Mouse (Mus musculus) cerebellum, adult 9-10 months (tissue): ENCODE measurements around the gene Casp3.

ENCODE experiments used
- DNase-seq: peaks from one replicate; pipeline ENCODE4 v3.0.0; 2022

Casp3 gene

GRCm38 (mm10) chr8:46611557-46611956, 5.5 kb upstream of the Casp3 start:
- DNase-seq: no peak

- no peak for DNase-seq
Observed at GRCm38 (mm10) chr8:46612913-46613312, 4.2 kb upstream of the Casp3 start.

GRCm38 (mm10) chr8:46613377-46613776, 3.7 kb upstream of the Casp3 start:
- DNase-seq: no peak

- peak; percentile 17 for DNase-seq
Observed at GRCm38 (mm10) chr8:46615936-46616335, 1.2 kb upstream of the Casp3 start.

GRCm38 (mm10) chr8:46617690-46618620, 864 bp downstream of the Casp3 start:
- DNase-seq: no peak

- no peak for DNase-seq
Observed at GRCm38 (mm10) chr8:46618639-46619320, 1.7 kb downstream of the Casp3 start.

GRCm38 (mm10) chr8:46622446-46623270, 5.6 kb downstream of the Casp3 start:
- no peak for DNase-seq

- no peak for DNase-seq
Observed at GRCm38 (mm10) chr8:46625166-46625565, 8.1 kb downstream of the Casp3 start.

GRCm38 (mm10) chr8:46626642-46627041, 9.6 kb downstream of the Casp3 start:
- no peak for DNase-seq

GRCm38 (mm10) chr8:46627881-46628280, 10.8 kb downstream of the Casp3 start:
- no peak for DNase-seq

- DNase-seq: no peak
Observed at GRCm38 (mm10) chr8:46628645-46629044, 11.6 kb downstream of the Casp3 start.

- DNase-seq: no peak
Observed at GRCm38 (mm10) chr8:46630422-46630821, 13.3 kb downstream of the Casp3 start.

- DNase-seq: no peak
Observed at GRCm38 (mm10) chr8:46630932-46631331, 13.8 kb downstream of the Casp3 start.

GRCm38 (mm10) chr8:46639010-46639571, 22.0 kb downstream of the Casp3 start:
- DNase-seq: peak; percentile 57

GRCm38 (mm10) chr8:46639852-46640251, 22.8 kb downstream of the Casp3 start:
- DNase-seq: no peak

GRCm38 (mm10) chr8:46641272-46641671, 24.2 kb downstream of the Casp3 start:
- DNase-seq: no peak

GRCm38 (mm10) chr8:46648421-46648820, 31.3 kb downstream of the Casp3 start:
- DNase-seq: no peak

- DNase-seq: no peak
Observed at GRCm38 (mm10) chr8:46651872-46652271, 34.8 kb downstream of the Casp3 start.

GRCm38 (mm10) chr8:46655919-46656318, 38.8 kb downstream of the Casp3 start:
- no peak for DNase-seq

GRCm38 (mm10) chr8:46671496-46671895, 54.4 kb downstream of the Casp3 start:
- DNase-seq: peak; percentile 75

- DNase-seq: no peak
Observed at GRCm38 (mm10) chr8:46680671-46681365, 63.7 kb downstream of the Casp3 start.

GRCm38 (mm10) chr8:46686664-46687336, 69.7 kb downstream of the Casp3 start:
- DNase-seq: peak; percentile 95
